Mouse (Mus musculus): ENCODE data around the gene Cacna2d4.
A peak's percentile ranks its signal among the peaks of the same experiment; 100 is the strongest.
"Not testable (repeated sequence)": the region's sequence is repeated elsewhere in the genome, so short reads cannot be mapped to it uniquely, and the experiment has no call there.

Cacna2d4 gene

GRCm38 (mm10) chr6:119348234-119348633 lies 111.9 kb downstream of the Cacna2d4 start:
- DNase-seq: peak; percentile 64 to 72

GRCm38 (mm10) chr6:119350703-119351198 lies 114.4 kb downstream of the Cacna2d4 start:
- no peak for DNase-seq

DNA sequence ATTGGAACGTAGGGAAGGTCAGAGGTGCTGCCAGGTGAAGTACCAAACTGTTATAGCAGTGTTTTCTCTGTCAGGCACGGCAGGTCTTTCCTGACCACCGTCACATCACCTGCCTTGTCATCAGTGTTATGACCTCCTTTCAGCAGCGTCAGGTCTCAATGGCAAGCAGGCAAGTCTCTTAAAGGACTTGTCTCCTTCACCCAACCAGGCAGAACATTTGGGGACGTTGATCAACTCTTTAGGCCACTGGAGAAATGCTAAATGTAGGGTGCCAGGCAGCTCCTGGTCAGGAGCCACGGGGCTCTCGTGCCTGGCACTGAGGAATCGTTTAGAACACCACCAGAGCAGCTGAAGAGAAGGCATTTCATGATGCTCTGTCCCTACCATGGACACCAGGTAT lies 115.3 kb downstream of the Cacna2d4 start:
- DNase-seq: no peak

GRCm38 (mm10) chr6:119352501-119352900 lies 116.2 kb downstream of the Cacna2d4 start:
- no peak for DNase-seq

DNA sequence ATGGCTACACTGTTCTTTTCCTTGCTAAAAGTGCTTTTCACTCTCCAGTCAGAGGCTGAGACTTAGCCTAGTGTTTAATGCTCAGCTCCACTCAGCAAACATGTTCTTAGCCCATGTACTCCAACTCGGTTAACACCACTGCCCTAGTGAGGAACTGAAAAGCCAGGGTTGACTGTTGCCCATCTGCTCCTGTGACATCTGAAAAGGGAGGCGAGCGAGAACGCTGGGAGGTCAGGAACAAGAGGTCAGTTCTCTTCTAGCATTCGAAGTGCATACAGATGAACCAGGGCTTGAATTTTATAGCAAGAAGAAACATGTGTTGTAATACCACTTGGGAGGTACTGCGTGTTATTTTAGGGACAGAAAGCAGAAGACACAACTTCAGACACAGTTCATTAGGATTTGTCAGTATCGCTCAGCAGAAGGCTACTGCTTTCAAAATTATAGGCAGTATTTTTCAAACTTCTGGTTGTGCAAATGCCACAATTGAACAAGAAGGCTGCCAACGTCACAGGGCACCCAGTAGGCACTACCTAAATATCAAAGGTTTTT lies 121.8 kb downstream of the Cacna2d4 start:
- no peak for DNase-seq

DNA sequence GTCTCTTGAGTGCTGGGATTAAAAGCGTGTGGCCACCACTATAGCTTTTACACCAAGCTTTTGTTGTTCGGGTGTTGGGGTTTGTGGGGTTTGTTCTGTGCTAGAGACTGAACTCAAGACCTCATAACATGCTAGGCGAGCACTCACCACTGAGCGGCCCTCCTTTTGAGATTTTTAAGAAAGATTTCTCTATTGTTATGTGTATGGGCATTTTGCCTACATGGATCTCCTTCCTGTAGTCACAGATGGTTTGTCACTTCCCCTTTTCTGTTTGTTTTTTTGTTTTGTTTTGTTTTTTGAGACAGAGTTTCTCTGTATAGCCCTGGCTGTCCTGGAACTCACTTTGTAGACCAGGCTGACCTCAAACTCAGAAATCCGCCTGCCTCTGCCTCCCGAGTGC lies 123.9 kb downstream of the Cacna2d4 start:
- DNase-seq: not testable (repeated sequence)

DNA sequence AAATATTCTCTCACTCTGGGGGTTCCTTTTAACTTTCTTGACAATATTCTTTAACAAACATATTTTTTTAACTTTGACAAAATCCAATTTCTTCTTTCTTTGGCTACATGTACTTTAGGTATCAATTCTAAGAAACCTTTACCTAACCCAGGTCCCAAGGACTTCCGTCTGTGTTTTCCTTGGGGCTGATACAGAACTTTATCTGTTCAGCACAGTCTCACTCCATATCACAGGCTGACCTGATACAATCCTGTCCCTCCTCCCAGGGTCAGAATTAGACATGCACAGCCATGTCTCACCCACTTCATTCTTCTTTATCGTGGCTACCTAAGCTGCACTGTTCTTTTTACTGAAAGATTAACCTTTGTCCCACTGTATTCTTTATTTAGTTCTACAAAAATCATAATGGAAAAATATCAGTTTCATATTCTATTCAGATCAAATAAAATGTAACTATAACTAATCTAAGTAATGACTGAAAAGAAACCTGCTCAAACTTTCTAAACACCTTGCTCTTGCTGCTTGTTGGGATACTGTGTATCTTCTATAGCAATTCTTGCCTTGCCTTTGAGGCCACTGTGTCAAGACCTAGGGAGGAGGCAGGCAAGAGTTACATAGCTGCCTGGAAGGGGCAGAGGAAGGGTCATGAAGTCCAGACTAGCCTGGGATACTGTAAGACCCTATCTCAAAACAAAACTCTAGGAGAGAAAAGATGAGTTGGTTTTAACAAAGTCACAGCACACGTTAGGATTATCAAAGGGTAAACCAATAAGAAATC lies 124.8 kb downstream of the Cacna2d4 start:
- no peak for DNase-seq

DNA sequence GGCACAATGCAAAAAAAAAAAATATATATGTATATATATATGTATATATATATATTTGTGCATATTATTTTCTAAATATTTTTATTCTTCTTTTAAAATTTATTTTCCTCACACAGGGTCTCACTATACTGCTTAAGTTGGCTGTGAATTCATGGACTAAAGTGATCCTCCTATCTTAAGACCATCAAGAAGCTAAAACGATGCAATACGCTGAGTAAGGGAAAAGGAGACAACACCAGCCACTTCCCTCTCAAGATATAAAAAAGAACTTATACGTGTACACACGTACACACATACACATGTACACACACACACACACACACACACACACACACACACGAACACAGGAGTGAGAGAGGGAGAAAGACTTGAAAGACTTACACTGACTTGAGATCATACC lies 127.3 kb downstream of the Cacna2d4 start:
- no peak for DNase-seq

DNA sequence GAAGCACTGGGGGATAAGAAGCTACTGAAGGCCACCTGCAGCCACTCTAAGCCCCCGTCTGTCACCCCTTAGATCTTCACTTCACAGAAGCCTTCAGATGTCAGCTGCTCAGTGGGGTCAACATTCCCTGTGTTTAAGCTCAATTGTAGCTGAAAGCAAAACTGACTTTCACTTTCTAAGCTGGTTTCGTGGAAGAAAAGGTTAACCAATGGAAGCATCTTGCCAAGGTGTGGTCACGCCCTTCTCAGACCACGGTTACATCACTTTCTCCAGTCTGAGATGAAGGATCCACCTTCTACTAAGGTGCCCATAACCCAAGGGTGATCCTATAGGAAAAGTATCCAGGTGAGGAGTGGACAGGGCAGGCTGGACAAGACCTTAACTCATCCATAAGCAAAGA lies 130.5 kb downstream of the Cacna2d4 start:
- DNase-seq: not testable (repeated sequence)

DNA sequence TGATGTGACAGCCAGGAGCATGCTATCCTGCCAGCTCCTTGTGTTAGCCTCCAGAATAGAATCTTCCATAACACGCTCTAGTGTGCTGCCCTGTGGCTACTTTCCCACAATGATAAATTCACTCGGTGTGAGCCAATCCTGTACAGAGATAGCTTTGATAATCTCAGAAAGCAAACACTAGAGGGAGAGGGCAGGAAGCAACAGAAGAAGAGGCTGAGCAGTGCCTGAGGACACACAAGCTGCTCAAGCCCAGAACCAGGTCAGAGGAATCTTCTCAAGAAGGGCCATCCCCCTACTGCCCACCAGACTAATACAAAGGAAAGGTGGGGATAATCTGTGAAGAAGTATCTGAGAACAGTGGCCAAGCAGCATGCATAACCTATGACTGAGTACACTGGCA lies 131.1 kb downstream of the Cacna2d4 start:
- no peak for DNase-seq

DNA sequence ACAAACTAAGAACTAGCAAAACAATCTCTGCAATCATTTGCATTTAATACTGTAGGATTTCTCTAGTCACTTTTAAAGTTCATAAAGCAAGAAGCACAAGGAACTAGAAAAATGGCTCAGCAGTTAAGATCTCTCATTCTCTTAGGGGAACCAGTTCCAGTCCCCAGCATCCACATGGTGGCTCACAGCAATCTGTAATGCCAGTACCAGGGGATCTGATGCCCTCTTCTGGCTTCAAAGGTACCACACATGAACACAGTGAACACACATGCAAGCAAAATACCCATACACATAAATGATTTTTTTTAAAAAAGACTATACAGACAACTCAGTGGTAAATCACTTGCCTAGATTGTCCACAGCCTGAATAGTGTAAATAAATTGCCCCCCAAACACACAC lies 135.3 kb downstream of the Cacna2d4 start:
- DNase-seq: no peak

- DNase-seq: no peak
Observed at GRCm38 (mm10) chr6:119372237-119372636, 135.9 kb downstream of the Cacna2d4 start.

DNA sequence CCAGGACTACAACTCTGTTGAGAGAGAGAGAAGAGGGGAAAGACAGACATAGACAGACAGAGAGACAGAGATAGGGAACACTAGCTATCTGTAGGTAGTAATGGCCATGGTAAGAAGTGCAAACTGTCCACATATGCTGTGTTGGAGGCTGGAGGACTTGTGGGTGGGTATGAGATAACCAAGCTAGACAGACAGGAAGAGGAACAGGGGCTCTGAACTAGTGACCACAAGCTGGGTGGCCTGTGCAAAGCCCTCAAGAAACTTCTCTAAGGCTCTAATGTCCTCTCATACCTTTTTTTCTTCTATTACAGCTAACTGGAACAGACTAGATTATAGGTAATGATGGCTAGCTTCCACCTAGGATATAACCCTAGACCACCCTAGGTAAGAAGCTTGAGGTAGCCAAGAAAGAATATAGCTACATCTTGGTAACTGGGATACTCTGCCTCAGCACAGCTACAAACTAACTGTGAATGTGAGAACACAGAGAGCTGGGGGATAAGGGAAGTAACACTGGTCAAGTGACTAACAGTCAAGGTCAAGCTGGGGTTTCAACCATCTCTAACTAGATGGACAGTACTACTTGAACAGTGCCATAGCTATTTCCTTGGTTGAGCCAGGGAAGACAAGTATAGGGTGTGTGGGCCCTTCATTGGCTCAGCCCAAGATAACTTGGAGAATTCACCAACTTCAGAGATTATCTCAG lies 136.8 kb downstream of the Cacna2d4 start:
- no peak for DNase-seq

- no peak for DNase-seq
Observed at GRCm38 (mm10) chr6:119375035-119375434, 138.7 kb downstream of the Cacna2d4 start.

GRCm38 (mm10) chr6:119377613-119378012 lies 141.3 kb downstream of the Cacna2d4 start:
- DNase-seq: peak; percentile 30 to 67

DNA sequence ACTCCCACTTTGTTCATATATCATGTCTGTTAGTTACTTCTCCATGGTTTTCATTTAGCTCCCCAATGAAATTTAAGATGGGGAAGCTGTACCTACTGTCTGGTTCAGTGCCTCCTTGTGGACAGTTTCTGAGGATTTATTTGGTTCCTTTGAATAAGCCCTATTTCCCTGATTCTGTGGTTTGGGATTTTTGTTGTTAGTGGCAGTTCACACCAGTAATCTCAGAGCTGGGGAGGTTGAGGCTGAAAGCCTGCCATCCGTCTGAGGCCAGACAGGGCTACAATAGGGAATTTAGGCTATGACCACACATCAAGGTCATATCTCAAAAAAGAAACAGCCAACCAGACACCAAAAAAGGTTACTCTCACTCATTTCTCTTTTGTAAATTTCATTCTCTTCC lies 142.3 kb downstream of the Cacna2d4 start:
- DNase-seq: no peak

- no peak for DNase-seq
Observed at GRCm38 (mm10) chr6:119385668-119386067, 149.3 kb downstream of the Cacna2d4 start.

DNA sequence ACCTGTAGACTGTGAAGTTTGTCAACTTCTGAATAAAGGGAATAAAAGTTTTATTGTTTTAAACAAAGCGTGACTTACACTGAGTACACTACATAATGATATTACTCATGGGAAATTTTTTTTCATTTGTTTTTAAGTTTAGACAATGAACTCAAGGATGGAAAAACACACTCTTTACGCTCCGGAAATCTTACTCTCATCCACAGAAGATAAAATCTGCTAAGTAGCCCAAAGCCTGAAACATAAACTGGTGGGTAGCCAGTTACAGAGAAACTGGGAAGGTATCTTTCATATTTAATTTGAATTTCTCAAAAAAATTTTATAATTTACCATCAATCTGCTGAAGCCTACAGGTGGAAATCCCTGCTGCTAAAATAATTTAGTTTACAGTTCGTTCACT lies 150.1 kb downstream of the Cacna2d4 start:
- no peak for DNase-seq

GRCm38 (mm10) chr6:119386821-119387220 lies 150.5 kb downstream of the Cacna2d4 start:
- DNase-seq: no peak

DNA sequence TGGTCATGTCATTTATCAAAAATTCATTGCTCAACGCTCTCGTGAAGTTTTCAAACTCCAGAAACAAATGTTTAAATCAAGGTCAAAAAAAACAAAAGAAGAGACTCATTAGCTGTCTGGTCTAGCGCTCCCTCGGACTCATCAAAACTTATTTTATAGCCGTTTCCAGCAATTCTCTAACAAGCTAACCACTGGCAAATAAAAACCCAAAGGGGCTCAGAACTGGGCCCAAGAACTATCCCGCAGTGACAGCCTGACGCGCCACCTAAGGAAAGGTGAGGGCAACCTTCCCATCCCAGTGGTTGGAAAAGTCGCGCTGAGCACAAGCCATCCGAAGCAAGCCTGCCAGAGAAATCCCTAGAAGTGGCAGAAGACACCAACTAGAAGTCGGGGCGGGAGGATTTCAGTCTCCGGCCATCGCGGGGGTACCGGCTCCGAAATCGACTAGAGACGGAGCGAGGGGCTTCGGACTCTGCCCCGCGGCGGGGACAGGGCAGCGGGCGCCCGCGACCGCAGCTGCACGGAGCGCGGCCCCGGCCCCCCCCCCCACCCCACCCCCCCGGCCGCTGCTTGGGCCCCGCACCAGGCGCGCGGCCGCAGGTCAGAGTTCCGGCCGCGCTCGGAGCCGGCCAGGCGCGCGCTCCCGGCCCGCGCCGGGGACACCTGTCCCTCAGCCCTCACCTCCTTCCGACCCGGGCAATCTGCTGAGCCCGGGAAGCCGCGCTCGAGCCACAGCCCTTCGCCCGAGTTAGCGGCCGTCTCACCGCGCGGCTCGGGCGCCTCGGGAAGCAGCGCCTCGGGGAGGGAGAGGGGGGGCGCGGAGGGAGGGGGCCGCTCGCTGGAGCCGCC lies 151.7 kb downstream of the Cacna2d4 start:
- DNase-seq: peak in 1 of 2 experiments; percentile 31

DNA sequence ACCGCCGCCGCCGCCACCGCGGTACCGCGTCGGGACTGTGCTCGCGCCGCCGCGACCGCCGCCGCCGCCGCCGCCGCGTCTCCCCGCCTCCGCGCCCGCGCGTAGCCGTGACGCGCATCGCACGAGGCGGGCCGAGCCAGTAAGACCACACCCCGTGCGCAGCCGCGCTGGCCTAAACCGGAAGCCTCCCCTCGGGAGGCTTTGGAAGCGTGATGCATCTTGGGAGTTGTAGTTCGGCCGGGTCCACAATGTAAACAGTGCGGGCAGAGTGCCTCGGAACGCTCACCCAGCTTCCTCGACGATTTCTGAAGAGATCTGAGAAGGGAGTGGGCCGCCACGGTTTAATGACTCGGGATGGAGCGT lies 152.3 kb downstream of the Cacna2d4 start:
- DNase-seq: peak; percentile 96 to 97

DNA sequence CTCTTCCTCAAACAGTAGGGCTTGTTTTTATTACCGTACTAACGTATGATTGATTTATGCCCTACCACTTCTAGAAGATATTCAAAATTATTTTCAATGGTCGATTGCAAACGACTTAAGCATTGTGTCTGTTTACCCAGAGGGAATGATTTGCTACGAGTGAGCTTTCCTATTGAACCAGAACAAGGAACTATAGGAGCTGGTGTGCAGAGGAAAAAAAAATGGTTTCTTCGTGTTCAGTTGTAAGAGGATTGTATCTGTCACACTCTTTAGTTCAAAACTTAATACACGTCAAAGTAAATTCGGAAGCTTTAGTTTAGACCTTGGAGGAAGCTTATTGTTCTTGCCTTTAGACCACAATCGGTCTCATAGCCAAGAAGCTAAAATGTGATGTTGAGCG lies 152.8 kb downstream of the Cacna2d4 start:
- DNase-seq: no peak

DNA sequence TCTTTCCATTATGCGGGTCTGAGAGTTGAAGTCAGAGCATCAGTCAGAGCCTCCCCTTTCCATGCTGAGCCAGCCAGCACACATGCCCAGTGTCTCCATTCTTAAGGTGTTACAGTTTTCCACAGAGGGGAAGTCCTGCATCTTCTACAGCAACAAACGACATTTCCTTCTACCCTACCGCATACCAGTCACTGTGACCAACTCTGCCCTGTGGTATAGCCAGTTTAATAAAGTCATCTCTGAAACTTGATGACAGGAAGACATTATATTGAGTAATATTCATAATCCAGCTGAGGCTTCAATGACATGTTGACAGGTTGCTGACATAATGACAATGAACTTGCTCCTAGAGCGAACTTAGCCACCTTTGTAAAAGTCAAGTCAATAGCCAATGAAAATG lies 154.4 kb downstream of the Cacna2d4 start:
- no peak for DNase-seq

Measured in lung, adult 18-20 months (tissue).